Mouse (Mus musculus): ENCODE results near the gene Cox8b.
A peak's percentile ranks its signal among the peaks of the same experiment; 100 is the strongest.

DNA sequence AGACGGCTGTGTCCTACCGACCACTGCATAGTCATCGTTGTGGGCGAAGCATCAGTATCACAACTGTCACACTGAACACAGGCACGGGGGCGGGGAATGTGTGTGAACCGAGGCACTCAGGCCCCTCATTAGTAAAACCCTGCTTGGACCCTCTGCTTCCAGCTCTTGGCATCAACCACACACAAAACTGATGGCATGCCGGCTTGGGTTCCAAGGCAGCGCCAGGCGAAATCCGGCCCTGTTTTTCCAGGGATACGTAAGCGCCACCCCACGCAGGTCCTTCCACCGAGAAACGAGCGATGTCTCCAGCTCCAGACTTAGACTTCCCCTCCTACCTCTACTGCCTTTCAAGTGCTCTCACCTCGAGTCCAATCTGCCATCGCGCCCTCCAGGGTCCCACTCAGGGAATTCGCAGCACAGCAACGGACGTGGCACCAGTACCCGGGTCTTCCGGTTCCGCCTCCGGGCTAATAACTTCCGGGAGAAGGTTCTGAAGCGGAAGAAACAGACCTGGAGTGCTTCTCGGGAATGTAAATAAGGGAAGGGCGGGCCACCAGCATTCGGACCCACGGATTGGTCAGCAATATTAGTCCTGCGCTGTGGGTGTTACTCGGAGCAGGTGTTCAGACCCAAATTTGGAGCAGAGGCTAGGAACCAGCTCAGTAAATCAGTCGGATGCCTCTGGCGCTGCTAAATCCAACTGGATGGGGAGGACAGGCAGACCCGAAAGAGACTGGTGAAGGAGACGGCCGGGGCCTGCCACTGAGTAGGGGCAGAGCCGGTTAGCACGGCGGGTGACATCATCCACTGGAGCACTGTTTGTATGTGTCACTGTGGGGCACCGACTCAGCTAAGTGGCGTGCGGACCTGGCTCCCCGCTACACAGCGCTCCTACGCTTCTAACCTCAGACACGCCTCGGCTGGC is 44.1 kb downstream of the Cox8b start, which contains the start of gene Gm45785:
- TF ChIP-seq ZNF384 (IDR thresholded peaks at IDR 0.05; ENCODE audit: low read depth, low read length) (no peak), MAFK (IDR thresholded peaks at IDR 0.05; ENCODE audit: insufficient read depth, low read depth, low read length) (no peak; the same call in 1 of the 2 replicates), HCFC1 (IDR thresholded peaks at IDR 0.05; ENCODE audit: borderline replicate concordance, insufficient read depth, low read length) (0 out of 2 replicates have a peak, but pooled peaks have one; percentile 53), CHD2 (IDR thresholded peaks at IDR 0.05; ENCODE audit: low read depth, low read length) (no peak)

All from ES-E14 (cell line).